Mouse (Mus musculus) activated CD4-positive, CD25-positive, alpha-beta regulatory T cell, adult 4 months (primary cell): ENCODE measurements around the gene 4833439L19Rik. TPM values are rescaled to one million over a fixed set of nuclear protein-coding genes. Genes with fewer than 3 reads are reported as not detected.

Experiments
- ATAC-seq: one replicate; pipeline ENCODE4 v1.8.0; 2017
- polyA plus RNA-seq, 2 experiments: library from polyadenylated mRNA; unstranded; fragments of 100-300 nt; shearing (Covaris generic); gene quantifications; one replicate each; pipeline ENCODE4 v1.2.1; 2017

The 4833439L19Rik gene
- polyA plus RNA-seq, 2 experiments from 2014 or later = 63.3 to 66.3 TPM

GRCm38 (mm10) chr13:54520221-54520620 lies 45.0 kb downstream of the 4833439L19Rik start:
- ATAC-seq = no peak

- ATAC-seq = no peak
Measured at GRCm38 (mm10) chr13:54505920-54506319, 59.3 kb downstream of the 4833439L19Rik start.

GRCm38 (mm10) chr13:54504611-54505260 lies 60.5 kb downstream of the 4833439L19Rik start:
- ATAC-seq = no peak

GRCm38 (mm10) chr13:54503604-54504521 lies 61.4 kb downstream of the 4833439L19Rik start, which contains the start of gene Simc1:
TSS of gene Simc1 (plus strand) at chr13:54503779.
- ATAC-seq = peak; percentile 74

- peak; percentile 4 for ATAC-seq
Measured at GRCm38 (mm10) chr13:54503278-54503603, 62.0 kb downstream of the 4833439L19Rik start.

GRCm38 (mm10) chr13:54501957-54502690 lies 63.1 kb downstream of the 4833439L19Rik start:
- ATAC-seq = no peak

GRCm38 (mm10) chr13:54501352-54501751 lies 63.9 kb downstream of the 4833439L19Rik start:
- ATAC-seq = peak; percentile 36

Other genes starting within 250 kb of the 4833439L19Rik start
- not detected for gene Cplx2, start 194.1 kb downstream of the 4833439L19Rik start, polyA plus RNA-seq
- 10 to 100 TPM; 31.5 to 33.0 TPM for gene Thoc3, start 96.6 kb downstream of the 4833439L19Rik start, polyA plus RNA-seq
- 1 to 10 TPM; 6.7 to 7.9 TPM for gene Simc1, start 61.7 kb downstream of the 4833439L19Rik start, polyA plus RNA-seq
- 1 to 10 TPM; 2.7 to 6.6 TPM for gene Arl10, start 9.6 kb upstream of the 4833439L19Rik start, polyA plus RNA-seq
- gene Nop16, start 24.7 kb upstream of the 4833439L19Rik start, polyA plus RNA-seq = 10 to 100 TPM; 64.0 to 66.2 TPM
- 100 to 1,000 TPM; 130 to 146 TPM for gene Higd2a, start 24.8 kb upstream of the 4833439L19Rik start, polyA plus RNA-seq
- 10 to 100 TPM; 11.7 TPM for gene Cltb, start 45.9 kb upstream of the 4833439L19Rik start, polyA plus RNA-seq
- 10 to 100 TPM; 80.6 to 89.1 TPM for gene Faf2, start 56.3 kb upstream of the 4833439L19Rik start, polyA plus RNA-seq
- gene Rnf44, start 128.5 kb upstream of the 4833439L19Rik start, polyA plus RNA-seq = 10 to 100 TPM; 23.3 to 31.2 TPM
- under 1 TPM in 1 of 2 experiments, not detected in 1; 0.08 TPM for gene Cdhr2, start 136.0 kb upstream of the 4833439L19Rik start, polyA plus RNA-seq
- gene Gprin1, start 184.4 kb upstream of the 4833439L19Rik start, polyA plus RNA-seq = not detected
- gene Sncb, start 201.2 kb upstream of the 4833439L19Rik start, polyA plus RNA-seq = under 1 TPM; 0.33 to 0.62 TPM
- not detected for gene Eif4e1b, start 218.6 kb upstream of the 4833439L19Rik start, polyA plus RNA-seq
- 1 to 10 TPM; 1.5 to 2.2 TPM for gene Tspan17, start 223.9 kb upstream of the 4833439L19Rik start, polyA plus RNA-seq